Mouse (Mus musculus) kidney, adult 2 months (tissue): ENCODE results near the gene Emx1.

ENCODE experiments used
- CTCF ChIP-seq: fragments of 200-500 bp; conservative IDR thresholded peaks from 2 replicates; pipeline ENCODE4 v1.5.1; 2011; ENCODE audit warnings: low read depth, mild to moderate bottlenecking, control low read depth, low read length, moderate library complexity, mixed read lengths; ENCODE audit not compliant: insufficient read depth, insufficient read length
- POLR2A ChIP-seq: fragments of 200-500 bp; IDR thresholded peaks from one replicate; pipeline ENCODE4 v1.6.1; 2011; ENCODE audit warnings: low read depth, low read length, control low read depth

- TF ChIP-seq CTCF (peak; percentile 65), POLR2A (no peak)
Measured at GRCm38 (mm10) chr6:85239044-85239489, 51.8 kb downstream of the Emx1 start.
